Mouse (Mus musculus): ENCODE results near the gene Lin7b.

DNA sequence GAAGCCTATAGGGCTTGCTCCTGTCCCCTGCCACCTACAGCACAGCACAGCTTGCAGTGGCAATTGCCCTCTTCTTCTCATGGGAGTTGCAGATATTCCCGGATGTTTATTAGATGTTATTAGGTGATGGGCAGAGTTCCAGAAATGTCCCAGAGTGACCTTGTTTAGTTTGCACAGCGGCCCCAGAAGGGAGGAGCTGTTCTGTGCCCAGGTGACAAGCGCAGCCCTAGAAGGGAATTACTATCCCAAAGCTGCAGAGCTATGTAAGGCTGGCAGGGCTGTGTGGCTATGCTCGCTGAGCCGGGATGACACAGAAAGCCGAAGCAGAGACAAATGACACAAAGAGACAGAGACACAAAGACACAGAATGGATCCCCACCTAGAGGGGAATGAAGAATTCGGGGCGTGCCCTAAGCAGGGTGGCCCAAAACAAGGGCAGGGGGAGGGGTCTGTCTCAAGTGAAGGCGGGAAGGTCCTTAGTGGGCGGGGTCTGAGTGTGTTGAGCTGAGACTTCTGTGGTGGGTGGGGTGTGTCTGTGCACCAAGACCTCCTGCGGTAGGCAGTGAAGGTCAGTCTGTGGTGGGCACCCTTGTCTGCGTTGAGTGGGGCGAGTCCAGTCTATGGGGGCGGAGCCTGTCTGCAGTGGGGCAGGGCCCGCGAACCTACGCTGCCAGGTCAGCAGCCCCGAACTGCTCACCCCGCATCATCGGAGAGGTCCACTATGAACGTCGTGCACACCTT is 37.5 kb downstream of the Lin7b start:
- TF ChIP-seq CTCF (IDR thresholded peaks at IDR 0.05; ENCODE audit: control insufficient read depth, insufficient read depth, low read length): no peak
- no peak for TF ChIP-seq POLR2A (IDR thresholded peaks at IDR 0.05; ENCODE audit: borderline replicate concordance, control insufficient read depth, low read depth, low read length)

Measured in bone marrow, adult 2 months (tissue).